Mouse (Mus musculus) retina, embryonic 14.5 days (tissue): Measurements from ENCODE around the gene Hoxb3.

Experiments
- DNase-seq: peaks from one replicate; pipeline ENCODE4 v3.0.0-alpha.2; 2015; ENCODE audit warnings: low spot score

The Hoxb3 gene

DNA sequence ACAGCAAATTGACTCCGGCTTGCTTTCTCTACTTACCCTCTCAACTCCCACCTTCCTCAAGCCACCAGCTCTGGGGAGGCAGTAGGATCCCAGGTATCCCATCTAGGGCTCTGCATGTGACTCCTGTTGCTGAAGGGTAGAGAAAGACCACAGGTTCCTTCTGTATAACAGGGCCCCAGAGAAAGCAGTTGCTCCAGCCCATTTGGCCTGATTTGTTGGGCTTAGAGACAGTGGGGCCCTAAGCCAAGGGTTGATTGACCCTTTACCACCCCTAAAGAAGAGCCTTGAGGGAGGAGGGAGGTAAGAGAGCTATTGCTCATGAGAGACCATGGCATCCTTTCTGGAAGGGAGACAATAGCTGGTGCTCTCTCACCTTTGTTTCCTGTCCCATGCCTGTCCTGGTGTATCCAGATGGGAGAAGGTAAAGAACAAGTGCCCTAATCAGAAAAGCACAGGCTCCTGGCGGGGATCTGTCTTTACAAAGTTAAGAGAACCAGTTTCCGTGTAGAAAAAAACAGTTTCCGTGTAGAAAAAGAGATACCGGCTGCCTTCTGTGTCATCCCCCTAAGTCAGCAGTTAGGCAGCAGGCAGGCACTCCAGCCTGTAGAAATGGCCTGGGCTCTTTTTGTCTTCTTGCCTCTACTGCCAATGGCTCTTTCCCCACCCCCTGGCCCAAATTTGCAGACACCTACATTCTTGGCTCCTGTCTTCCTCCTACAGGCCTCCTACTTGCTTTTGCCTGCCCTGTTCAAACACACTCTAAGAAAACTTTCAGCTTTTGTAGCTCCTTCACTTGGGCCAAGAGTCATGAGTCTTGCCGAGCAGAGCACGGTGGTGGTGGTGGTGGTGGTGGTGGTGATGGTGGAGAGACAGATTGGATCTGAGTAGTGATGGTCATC lies 16.1 kb downstream of the Hoxb3 start:
- no peak for DNase-seq

DNA sequence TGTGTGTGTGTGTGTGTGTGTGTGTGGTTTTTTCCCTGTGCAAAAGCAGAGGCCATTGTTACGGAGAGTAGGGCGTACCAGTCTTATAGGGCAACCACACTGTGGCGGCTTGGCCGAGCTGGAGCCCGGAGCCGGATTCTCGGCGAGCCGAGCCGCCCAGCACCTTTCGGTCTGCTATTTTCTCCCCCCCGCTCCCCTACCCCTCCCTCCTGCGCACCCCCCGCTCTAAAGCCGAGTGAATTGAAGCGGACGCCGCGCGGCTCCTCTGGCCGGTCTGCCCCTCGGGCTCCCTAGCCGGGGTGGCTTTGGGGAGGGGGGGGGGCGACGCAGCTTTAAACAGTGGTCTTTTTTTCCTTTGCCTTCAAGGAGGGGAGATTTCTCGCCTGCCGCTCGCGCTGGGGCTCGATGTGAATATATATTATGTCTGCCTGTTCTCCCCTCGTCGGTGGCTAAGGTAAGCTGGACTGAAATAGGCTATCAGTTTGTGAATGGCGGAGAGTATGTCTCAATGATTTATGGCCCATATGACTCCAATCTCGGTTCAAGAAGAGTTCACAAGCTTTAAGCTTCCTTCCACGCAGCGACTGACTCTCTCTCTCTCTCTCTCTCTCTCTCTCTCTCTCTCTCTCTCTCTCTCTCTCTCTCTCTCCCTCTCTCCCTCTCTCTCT lies 17.7 kb downstream of the Hoxb3 start:
- no peak for DNase-seq

DNA sequence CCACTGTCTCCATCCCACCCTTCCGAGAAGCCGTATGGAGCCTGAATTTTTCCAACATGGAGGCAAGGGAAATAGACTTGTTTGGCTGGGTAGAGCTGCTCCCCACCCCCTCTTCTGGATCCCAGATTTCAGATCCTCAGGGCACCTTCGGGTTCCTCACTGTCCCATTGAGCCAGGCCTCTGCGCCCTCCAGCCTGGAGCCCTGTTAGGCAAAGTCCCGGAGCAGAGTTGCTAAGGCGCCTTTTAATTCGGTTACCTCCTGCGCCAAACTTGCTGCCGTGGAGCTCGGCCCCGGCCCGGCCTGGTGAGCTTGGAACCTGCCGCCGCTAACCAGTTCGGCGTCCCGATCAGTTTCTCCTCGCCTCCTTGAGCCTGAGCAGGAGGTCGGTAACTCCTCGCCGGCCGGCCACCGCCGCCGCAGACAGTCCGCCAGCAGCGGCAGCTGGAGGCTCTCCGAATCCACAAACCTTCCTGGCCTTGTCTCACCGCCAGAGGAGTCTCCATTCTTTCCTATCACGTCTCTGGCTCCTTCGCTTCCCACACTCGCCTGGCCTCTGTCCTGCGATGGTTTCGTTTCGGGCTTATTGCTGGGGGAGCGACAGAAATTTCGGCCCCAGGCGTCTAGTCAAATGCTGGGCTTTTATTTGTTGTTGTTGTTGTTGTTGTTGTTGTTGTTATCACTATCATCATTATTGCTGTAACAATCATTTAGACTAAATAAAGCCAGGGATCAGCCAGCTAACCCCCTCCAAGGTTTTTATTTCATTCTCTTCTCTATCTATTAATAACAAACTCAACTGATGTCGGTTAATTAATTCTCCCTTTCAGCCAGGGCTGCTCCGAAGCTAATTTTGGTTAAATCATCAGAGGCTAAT lies 18.8 kb downstream of the Hoxb3 start:
- no peak for DNase-seq

DNA sequence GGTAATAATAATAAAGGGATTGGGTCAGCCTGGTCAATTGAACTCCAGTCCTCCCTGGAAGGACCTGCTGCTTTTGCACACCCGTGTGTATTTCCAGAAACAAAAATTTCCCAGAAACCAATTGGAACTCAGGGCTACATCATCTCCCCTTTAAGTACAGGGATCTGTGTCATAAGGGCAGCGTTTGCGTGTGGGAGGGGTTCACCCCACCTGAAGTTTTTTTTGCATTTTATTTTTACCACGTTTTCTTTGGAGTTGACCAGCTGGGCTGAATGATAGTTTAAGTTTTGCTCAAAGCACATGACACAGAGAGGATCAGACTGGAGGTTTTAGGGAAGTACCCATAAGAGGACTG lies 19.4 kb downstream of the Hoxb3 start:
- DNase-seq, result no peak

DNA sequence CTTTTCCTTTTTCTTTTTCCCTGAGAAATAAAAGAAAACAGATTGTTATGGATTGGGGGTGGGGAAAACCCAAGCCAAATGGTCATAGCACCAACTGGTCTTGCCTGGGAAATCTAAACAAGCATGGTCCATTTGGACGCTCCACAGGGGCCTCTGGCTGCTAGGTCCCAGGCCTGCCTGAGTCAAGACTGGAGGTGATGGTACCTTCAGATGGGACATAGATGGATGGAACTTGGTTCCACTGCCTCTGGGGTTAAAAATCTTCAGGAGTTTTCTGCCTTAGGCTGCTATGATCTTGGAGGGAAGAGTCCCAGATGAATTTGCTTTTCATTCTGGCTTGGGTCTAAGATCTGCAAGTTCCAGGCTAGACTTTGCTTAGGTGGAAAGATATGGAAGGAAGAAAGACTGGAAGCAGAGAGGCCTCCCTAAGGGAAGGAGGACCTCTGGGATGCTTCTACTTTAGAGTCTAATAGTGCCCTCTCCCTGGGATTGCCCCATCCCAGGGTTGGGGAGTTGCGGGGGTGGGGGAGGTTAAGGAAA lies 20.1 kb downstream of the Hoxb3 start:
- no peak for DNase-seq

DNA sequence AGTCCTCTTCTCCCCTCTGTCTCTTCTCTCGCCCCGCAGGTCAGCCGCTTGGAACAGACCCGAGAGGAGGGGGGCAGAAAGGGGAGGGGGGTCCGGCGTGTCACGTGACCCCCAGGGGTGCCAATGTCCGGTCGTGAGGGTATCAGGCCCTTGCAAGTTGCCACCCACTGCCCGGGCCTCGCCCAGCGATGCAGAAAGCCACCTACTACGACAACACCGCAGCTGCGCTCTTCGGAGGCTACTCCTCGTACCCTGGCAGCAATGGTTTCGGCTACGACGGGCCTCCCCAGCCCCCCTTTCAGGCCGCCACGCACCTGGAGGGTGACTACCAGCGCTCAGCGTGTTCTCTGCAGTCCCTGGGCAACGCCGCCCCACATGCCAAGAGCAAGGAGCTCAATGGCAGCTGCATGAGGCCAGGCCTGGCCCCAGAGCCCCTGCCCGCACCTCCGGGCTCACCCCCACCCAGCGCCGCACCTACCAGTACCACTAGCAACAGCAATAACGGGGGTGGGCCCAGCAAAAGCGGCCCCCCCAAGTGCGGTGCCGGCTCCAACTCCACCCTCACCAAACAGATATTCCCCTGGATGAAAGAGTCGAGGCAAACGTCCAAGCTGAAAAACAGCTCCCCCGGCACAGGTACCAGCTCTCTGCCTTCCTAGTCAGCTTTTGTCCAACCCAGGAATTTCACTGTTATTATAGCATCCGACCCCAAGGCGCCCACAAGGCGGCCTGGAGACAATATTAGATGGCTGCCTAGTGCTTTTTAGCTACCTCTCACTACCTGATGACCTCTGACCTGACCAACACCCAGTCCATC lies 21.1 kb downstream of the Hoxb3 start:
- DNase-seq, result no peak

DNA sequence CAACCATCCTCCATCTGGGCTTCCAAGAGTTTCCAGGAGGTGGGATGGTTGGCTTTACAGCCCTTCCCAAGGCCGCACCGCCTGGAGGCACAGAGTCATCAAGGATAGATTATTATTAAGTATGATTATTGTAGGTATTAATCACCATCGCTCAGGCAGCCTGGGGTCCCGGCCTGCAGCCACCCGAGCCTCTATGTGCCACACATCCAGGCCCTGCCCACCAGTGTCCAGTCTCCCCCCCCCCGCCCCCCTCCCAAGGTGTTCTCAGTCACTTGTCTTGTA lies 21.7 kb downstream of the Hoxb3 start:
- DNase-seq, result no peak

DNA sequence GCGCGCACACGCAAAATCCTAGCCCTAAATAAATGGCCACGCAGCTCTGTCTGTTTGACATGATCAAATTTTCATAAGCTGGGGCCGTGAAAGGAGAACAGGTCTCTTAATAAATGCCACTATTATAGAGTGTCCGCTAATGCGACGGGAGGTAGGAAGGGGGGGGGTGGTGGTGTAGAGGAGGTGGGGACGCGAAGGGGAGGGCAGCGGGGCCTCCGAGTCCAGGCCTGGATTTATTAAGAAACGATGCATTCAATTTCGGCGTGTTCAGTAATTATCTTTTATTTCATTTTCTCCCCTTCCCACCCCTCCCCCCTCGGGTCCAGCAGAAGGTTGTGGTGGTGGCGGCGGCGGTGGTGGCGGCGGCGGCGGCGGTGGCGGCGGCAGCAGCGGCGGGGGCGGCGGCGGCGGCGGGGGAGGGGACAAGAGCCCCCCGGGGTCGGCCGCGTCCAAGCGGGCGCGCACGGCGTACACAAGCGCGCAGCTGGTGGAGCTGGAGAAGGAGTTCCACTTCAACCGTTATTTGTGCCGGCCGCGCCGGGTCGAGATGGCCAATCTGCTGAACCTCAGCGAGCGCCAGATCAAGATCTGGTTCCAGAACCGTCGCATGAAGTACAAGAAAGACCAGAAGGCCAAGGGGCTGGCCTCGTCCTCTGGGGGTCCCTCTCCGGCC lies 22.2 kb downstream of the Hoxb3 start:
- DNase-seq, result no peak

DNA sequence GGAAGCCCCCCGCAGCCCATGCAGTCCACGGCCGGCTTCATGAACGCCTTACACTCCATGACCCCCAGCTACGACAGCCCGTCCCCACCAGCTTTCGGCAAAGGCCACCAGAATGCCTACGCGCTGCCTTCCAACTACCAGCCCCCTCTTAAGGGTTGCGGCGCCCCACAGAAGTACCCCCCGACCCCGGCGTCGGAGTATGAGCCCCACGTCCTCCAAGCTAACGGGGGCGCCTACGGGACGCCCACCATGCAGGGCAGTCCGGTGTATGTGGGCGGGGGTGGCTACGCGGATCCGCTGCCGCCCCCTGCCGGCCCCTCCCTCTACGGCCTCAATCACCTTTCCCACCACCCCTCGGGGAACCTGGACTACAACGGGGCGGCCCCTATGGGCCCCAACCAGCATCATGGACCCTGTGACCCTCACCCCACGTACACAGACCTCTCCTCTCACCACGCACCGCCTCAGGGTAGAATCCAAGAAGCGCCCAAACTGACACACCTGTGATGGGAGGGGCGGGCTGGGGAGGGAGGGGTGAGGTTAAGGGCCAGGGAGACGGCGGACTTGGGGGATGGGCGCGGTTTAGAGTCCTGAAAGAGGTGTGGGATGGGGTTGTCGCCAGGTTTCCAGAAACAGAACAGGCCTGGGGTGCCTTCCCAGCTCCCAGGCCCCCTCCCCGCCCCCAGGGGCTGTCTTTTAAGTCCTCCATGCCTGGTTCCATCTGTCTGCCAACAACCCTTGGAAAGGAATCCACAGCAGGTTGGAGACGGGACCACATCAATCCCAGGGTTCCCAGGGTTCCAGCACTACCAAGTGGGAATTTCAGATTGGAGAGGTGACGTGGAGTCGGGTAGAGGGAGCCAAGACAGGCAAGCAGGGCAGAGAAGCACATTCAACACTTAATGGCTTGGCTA lies 23.0 kb downstream of the Hoxb3 start:
- peak; percentile 28 for DNase-seq

DNA sequence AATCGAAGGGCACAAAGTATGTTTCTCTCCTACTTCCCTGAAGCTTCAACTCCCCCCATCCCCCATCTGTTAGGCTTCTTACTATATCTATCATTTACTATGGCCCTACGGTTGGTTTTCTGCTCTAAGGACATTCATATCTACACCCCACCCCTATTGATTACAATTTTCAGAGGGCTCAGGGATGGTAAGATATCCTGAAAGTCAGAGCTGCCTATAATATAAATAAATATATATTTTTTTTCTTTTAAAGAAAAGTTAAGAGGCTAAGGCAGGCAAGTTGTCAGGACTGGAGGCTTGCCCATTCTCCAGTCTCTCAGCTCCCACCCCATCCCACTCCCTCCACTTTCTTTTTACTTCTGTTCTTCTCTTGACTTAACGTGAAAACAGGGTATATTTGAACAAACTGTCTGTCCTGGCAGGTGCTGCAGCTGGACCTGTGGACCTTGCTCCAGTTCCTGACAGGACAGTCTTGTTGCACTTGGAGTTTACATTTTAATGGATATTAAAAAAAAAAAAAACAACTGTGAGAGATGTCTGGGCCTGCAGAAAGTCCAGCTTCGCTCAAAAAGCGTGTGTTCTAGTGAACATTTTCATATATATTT lies 23.9 kb downstream of the Hoxb3 start:
- DNase-seq, result no peak

DNA sequence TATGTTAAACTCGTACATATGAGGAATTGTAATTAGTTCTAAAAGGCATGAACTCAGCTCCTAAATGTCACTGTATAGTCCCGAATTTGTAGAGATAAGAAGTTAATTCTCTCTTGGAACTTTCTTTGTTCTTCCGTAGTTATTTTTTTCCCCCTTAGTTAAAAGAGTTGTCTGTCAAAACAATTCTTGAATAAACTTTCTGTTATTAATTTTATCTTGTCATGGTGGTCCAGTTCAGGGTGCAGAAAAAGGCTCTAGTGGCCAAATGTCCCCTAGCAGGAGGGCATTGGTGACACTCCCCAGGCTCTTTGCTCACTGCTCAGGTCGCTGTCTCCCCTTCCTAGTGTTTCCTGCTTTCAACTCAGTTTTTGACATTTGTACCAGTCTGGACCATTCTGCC lies 24.6 kb downstream of the Hoxb3 start:
- DNase-seq, result peak; percentile 26

DNA sequence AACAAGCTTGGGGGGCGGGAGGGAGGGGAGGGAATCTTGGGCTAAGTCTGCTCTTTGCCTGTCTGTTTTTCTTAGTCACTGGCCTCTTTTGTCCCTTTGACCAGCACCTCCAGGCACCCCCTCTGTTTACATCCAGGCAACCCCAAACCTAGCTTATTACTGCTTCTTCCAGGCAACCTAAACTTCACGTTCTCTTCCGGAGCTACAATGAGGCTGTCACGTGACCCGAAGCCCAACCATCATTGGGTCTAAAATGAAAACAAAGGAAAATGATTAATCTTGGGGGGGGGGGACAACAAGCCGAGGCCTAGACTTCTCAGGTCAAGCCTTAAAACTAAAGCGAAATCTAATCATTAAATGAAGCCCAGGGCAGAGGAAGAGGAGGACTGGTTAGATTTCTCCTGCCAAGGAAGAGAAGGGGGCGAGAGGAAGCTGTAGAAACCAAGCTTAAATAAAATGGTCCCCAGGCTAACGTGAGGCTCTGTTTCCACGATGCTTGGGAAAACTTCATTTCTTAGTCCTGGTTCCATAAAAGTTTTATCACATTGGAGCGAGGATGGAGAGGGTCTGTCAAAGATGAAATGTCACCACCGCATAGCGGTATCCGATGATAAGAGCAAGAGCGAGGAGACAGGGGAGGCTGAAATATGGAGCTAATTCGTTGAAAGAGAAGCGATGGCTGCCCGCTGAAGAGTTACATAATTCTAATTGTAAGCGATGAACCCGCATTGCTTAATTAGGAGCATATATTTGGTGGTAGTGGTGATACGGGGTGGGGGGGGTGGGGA lies 25.2 kb downstream of the Hoxb3 start:
- DNase-seq, result no peak

DNA sequence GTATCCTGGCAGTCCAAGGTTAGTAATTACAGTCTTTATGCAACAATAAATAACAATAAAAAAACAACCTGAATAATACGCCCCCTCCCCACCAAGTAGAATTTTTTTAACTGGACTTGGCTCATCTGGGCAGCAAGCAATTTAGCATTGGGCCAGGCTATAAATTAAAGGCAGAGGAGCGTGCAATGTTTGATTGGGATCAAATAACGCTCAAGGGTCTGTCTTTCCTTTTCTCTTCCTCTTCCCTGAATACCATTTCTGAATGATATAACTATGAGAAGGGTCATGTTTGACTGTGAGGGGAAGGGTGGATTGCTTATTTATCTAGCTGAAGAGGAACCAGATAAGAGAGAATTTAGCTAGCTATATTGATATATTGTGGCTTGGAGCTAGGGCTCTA lies 25.9 kb downstream of the Hoxb3 start:
- no peak for DNase-seq

DNA sequence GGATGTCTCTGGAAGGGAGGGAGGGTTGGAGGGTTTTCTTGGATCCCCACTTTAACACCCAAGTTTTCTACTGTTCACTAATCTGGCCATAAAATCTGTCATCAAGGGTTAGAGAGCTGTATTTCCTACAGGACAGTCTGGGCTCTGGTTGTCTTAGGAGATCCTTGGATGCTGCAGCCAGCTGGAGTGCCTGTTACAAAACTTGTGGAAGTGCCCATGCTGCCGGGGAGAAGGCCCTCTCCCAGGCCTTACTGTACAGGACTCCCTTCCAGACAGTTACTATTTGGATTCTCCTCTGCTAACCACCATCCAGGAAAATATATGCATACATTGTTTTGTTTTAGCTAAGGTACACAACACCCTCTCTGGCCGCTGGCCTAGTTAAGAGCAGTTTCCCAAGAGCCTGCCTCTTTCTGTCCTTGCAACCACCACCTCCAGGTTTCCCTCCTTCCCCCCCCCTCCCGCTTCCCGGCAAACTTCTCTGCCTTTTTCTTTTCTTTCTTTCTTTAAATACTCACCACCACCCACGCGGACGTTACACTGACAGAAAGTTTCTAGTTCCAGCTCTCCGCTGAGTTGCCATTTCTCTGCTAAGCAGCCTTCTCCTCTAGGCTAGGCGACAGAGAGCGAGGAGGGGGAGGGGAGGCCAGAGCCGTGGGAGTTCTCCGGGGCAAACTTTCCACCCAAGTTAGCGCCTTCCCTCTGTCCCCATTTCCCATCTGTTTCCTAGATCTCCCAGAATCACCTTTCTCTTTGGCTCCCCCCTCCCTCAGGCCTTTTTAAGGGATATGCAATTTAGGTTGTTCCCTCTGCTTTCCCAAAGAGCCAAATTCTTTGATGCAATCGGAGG lies 26.6 kb downstream of the Hoxb3 start:
- no peak for DNase-seq

DNA sequence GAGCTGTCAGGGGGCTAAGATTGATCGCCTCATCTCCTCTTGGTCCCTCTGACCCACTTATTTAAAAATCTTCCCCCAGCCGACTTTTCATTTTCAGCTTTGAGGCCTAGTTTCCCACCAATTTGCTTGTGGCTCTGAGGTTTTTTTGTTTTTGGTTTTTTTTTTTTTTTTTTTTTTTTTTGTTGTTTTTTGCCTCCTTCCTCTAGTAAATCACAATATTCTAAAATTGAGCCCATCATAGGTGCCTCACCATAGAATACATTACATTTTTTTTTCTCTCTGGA lies 27.2 kb downstream of the Hoxb3 start, which contains the start of gene Hoxb2:
Gene Hoxb2 (plus strand): TSS at position 185 of the 284 bp plus-strand sequence.
- no peak for DNase-seq

DNA sequence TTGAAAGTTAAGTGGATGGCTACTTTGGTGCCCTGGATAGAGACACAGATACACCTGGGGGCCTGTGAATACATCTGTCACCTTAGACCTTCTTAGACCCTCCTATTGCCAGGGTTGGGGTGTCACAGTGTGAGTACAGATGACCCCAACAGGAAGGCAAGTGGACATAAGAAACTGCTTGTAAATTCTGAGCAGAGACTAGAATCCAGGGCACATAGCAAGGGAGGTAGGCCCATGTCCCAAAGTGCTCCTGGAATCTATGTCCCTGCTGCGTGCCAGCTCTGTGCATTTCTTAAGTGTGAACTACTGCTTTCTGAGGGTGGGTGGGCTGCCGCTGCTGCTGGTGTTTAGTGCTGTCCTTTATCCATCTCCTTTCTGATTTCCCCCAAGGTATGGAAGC lies 27.7 kb downstream of the Hoxb3 start:
- no peak for DNase-seq

DNA sequence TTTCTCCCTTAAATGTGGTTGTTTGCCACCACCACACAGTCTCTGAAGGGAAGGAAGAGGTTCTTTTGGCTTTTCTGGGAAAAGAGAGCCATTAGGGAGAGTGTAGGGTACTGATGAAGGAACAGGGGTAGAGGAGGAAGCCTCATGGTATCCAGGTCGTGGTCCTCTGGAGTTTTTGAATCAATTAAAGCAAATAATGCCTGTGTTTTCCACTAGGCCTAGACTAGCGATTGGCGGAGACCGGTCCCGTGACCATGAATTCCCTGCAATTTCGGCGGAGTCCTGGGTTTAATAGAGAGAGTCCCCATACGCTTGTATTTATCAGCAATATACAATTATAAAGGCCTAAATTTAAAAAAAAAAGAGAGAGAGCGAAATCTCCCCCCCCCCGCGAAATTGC lies 28.2 kb downstream of the Hoxb3 start:
- DNase-seq, result no peak

DNA sequence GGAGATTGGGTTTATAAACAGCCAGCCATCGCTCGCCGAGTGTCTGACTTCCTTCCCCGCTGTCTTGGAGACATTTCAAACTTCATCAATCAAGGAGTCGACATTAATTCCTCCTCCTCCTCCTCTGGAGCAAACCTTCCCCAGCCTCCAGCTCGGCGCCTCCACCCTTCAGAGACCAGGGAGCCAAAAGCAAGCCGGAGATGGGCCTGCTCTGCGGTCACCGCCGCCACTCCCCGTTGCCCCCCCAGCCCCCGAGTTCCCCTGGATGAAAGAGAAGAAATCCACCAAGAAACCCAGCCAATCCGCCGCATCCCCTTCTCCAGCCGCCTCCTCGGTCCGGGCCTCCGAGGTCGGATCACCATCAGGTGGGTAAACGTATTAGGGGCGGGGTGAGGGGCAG lies 28.7 kb downstream of the Hoxb3 start:
- DNase-seq, result no peak
